Mouse (Mus musculus) kidney, embryonic 14.5 days (tissue): ENCODE results near the gene Tmem129. TPM values are rescaled to one million over a fixed set of nuclear protein-coding genes. Genes with fewer than 3 reads are reported as not detected.

Experiments
- ATAC-seq: fragments of 200-750 bp; cut with Nextera tagmentation; 2 replicates; pipeline ENCODE4 v1.8.0; 2017; ENCODE audit warnings: moderate number of reproducible peaks, mild to moderate bottlenecking, moderate TSS enrichment, moderate library complexity; ENCODE audit not compliant: low FRiP score, low TSS enrichment
- H3K27ac ChIP-seq: fragments of 300-500 bp; sonication (generic); 2 replicates; pipeline ENCODE4 v1.5.1; 2014; ENCODE audit warnings: low read depth, mild to moderate bottlenecking, low read length, moderate library complexity, mixed read lengths
- H3K27me3 ChIP-seq: fragments of 300-500 bp; sonication (generic); 2 replicates; pipeline ENCODE4 v1.6.1; 2014; ENCODE audit warnings: mild to moderate bottlenecking, low read length; ENCODE audit not compliant: control insufficient read depth, insufficient read depth
- H3K36me3 ChIP-seq: fragments of 300-500 bp; sonication (generic); 2 replicates; pipeline ENCODE4 v1.6.1; 2014; ENCODE audit warnings: low read length, mixed read lengths; ENCODE audit not compliant: control insufficient read depth, insufficient read depth
- H3K4me1 ChIP-seq: fragments of 300-500 bp; sonication (generic); 2 replicates; pipeline ENCODE4 v1.6.1; 2014; ENCODE audit warnings: low read length, mixed read lengths; ENCODE audit not compliant: control insufficient read depth, insufficient read depth
- H3K4me2 ChIP-seq: fragments of 300-500 bp; sonication (generic); replicated peaks from 2 replicates; pipeline ENCODE4 v1.6.1; 2014; ENCODE audit warnings: low read depth, mild to moderate bottlenecking, low read length
- H3K4me3 ChIP-seq: fragments of 300-500 bp; sonication (generic); 2 replicates; pipeline ENCODE4 v1.5.1; 2014; ENCODE audit warnings: mild to moderate bottlenecking, low read length
- H3K9ac ChIP-seq: fragments of 300-500 bp; sonication (generic); 2 replicates; pipeline ENCODE4 v1.6.1; 2014; ENCODE audit warnings: low read depth, mild to moderate bottlenecking, low read length, moderate library complexity
- H3K9me3 ChIP-seq: fragments of 300-500 bp; sonication (generic); 2 replicates; pipeline ENCODE4 v1.6.1; 2016; ENCODE audit warnings: low read length; ENCODE audit not compliant: control insufficient read depth
- WGBS: fragments of 180-500 bp; shearing (Covaris S2); extraction: QIAGEN DNeasy Blood & Tissue Kit; methylation state at CpG from one replicate; pipeline ENCODE4 v1.1.7; 2014; 5-methylcytosine and 5-hydroxymethylcytosine counted together
- polyA plus RNA-seq: library from polyadenylated mRNA; unstranded; fragments of >200 nt; fragmentation: Nextera tagmentation; extraction: Ambion mirVana; gene quantifications from 2 replicates; pipeline ENCODE4 v1.2.1, GENCODE M21; 2014

Gene Tmem129
- polyA plus RNA-seq, 1 experiment from 2014 or later, result 37.7 TPM

- Histone ChIP-seq H3K36me3 (peaks cover 50% of the 10 kb centered on the region), H3K4me2 (no peak overlapping the region), H3K9ac (no peak overlapping the region), H3K27me3 (no peaks in the 10 kb centered on the region), H3K9me3 (no peaks in the 10 kb centered on the region), H3K27ac (no peak overlapping the region), H3K4me3 (no peak overlapping the region), H3K4me1 (no peaks in the 10 kb centered on the region)
- no peak for ATAC-seq
- WGBS, result 84% methylated on average over 3 of the region's 3 CpGs
These were observed 20.4 kb downstream of the Tmem129 start for GRCm38 (mm10) chr5:33637606-33638350.

- ATAC-seq, result no peak
- H3K4me2 ChIP-seq, result no peak overlapping the region
- H3K4me3 ChIP-seq, result no peak overlapping the region
- no peak overlapping the region for H3K27ac ChIP-seq
- no peaks in the 10 kb centered on the region for H3K27me3 ChIP-seq
- H3K9me3 ChIP-seq, result no peaks in the 10 kb centered on the region
- H3K9ac ChIP-seq, result no peak overlapping the region
- H3K36me3 ChIP-seq, result peaks cover 26% of the 10 kb centered on the region
- 89% methylated on average over 3 of the region's 3 CpGs for WGBS
- H3K4me1 ChIP-seq, result no peaks in the 10 kb centered on the region; the same call in 1 of the 2 replicates
These were observed 22.9 kb downstream of the Tmem129 start for GRCm38 (mm10) chr5:33635361-33635760.

- H3K36me3 ChIP-seq, result peaks cover 5% of the 10 kb centered on the region; the same call in 1 of the 2 replicates
- no peak overlapping the region; the same call in 1 of the 2 replicates for H3K4me3 ChIP-seq
- no peak overlapping the region for H3K4me2 ChIP-seq
- H3K27ac ChIP-seq, result no peak overlapping the region
- peaks cover 7% of the 10 kb centered on the region for H3K4me1 ChIP-seq
- H3K27me3 ChIP-seq, result no peaks in the 10 kb centered on the region
- WGBS, result 87% methylated on average over 1 of the region's 1 CpGs
- H3K9ac ChIP-seq, result no peak overlapping the region
- no peaks in the 10 kb centered on the region for H3K9me3 ChIP-seq
- ATAC-seq, result no peak
These were observed 25.7 kb downstream of the Tmem129 start for GRCm38 (mm10) chr5:33632526-33632925.

GRCm38 (mm10) chr5:33630615-33631014, 27.6 kb downstream of the Tmem129 start:
- H3K9ac ChIP-seq, result peak overlapping the region; percentile 60; the same call in 1 of the 2 replicates

GRCm38 (mm10) chr5:33630061-33630460, 28.2 kb downstream of the Tmem129 start:
- H3K27ac ChIP-seq, result peak overlapping the region; percentile 43; the same call in 1 of the 2 replicates
- H3K4me2 ChIP-seq, result peak overlapping the region; percentile 72
- peak; percentile 8; the same call in 1 of the 2 replicates for ATAC-seq
- no peaks in the 10 kb centered on the region for H3K27me3 ChIP-seq
- H3K9ac ChIP-seq, result peak overlapping the region; percentile 60
- peak overlapping the region; percentile 95 for H3K4me3 ChIP-seq
- WGBS, result 4% methylated on average over 9 of the region's 9 CpGs
- H3K9me3 ChIP-seq, result no peaks in the 10 kb centered on the region
- no peaks in the 10 kb centered on the region for H3K36me3 ChIP-seq
- peaks cover 7% of the 10 kb centered on the region for H3K4me1 ChIP-seq

More at GRCm38 (mm10) chr5:33630615-33631014, 27.6 kb downstream of the Tmem129 start:
- WGBS, result 65% methylated on average over 4 of the region's 4 CpGs
- H3K4me2 ChIP-seq, result peak overlapping the region; percentile 72; the same call in 1 of the 2 replicates
- no peaks in the 10 kb centered on the region for H3K36me3 ChIP-seq
- no peaks in the 10 kb centered on the region for H3K27me3 ChIP-seq
- no peak overlapping the region for H3K27ac ChIP-seq
- no peak for ATAC-seq
- H3K4me3 ChIP-seq, result no peak overlapping the region
- H3K9me3 ChIP-seq, result no peaks in the 10 kb centered on the region
- peaks cover 7% of the 10 kb centered on the region for H3K4me1 ChIP-seq

GRCm38 (mm10) chr5:33629301-33629987, 28.8 kb downstream of the Tmem129 start, which contains the start of the genes Fam53a and Gm9903:
Gene Fam53a, minus strand, starts transcription at chr5:33629635.
Gene Gm9903, plus strand, starts transcription at chr5:33629925.
- Histone ChIP-seq H3K9ac (peak within 1 kb of the TSS; percentile 78), H3K9me3 (no peaks in the 10 kb centered on the region), H3K4me3 (peak within 1 kb of the TSS; percentile 95), H3K27me3 (no peaks in the 10 kb centered on the region), H3K27ac (peak within 1 kb of the TSS; percentile 88), H3K36me3 (no peaks in the 10 kb centered on the region), H3K4me2 (peak within 1 kb of the TSS; percentile 72), H3K4me1 (peaks cover 7% of the 10 kb centered on the region)
- WGBS, result under 1% methylated on average over 86 of the region's 99 CpGs
- ATAC-seq, result peak; percentile 95

GRCm38 (mm10) chr5:33628820-33629300, 29.4 kb downstream of the Tmem129 start:
- Histone ChIP-seq H3K9ac (peak overlapping the region; percentile 78), H3K4me2 (peak overlapping the region; percentile 72), H3K27me3 (no peaks in the 10 kb centered on the region), H3K27ac (peak overlapping the region; percentile 88), H3K9me3 (no peaks in the 10 kb centered on the region), H3K36me3 (no peaks in the 10 kb centered on the region), H3K4me3 (peak overlapping the region; percentile 95), H3K4me1 (peaks cover 7% of the 10 kb centered on the region)
- no peak; the same call in 1 of the 2 replicates for ATAC-seq
- WGBS, result under 1% methylated on average over 24 of the region's 24 CpGs

GRCm38 (mm10) chr5:33627968-33628367, 30.2 kb downstream of the Tmem129 start:
- Histone ChIP-seq H3K4me3 (peak overlapping the region; percentile 95), H3K9me3 (no peaks in the 10 kb centered on the region), H3K9ac (peak overlapping the region; percentile 78; the same call in 1 of the 2 replicates), H3K4me2 (peak overlapping the region; percentile 72), H3K4me1 (peaks cover 7% of the 10 kb centered on the region), H3K36me3 (no peaks in the 10 kb centered on the region), H3K27me3 (no peaks in the 10 kb centered on the region), H3K27ac (no peak overlapping the region)
- ATAC-seq, result no peak
- 32% methylated on average over 4 of the region's 4 CpGs for WGBS
